Mouse (Mus musculus) heart, adult 9 months (tissue): ENCODE results near the gene Fastkd1.
"Not testable (repeated sequence)": the region's sequence is repeated elsewhere in the genome, so short reads cannot be mapped to it uniquely, and the experiment has no call there.

Source experiments
- DNase-seq, 2 experiments: peaks; one replicate each; pipeline ENCODE4 v3.0.0; 2022; ENCODE audit warnings: low spot score in 2 of 2

Gene Fastkd1

GRCm38 (mm10) chr2:69669853-69670252, 43.5 kb downstream of the Fastkd1 start, which contains the start of gene Klhl41:
TSS of gene Klhl41 (plus strand) at chr2:69670120.
- DNase-seq: no peak

- peak in 1 of 2 experiments; percentile 18 for DNase-seq
Measured at GRCm38 (mm10) chr2:69668414-69668813, 44.9 kb downstream of the Fastkd1 start.

GRCm38 (mm10) chr2:69667656-69668055, 45.7 kb downstream of the Fastkd1 start:
- no peak for DNase-seq

- DNase-seq: no peak
Measured at GRCm38 (mm10) chr2:69663827-69664476, 49.4 kb downstream of the Fastkd1 start.

- DNase-seq: no peak
Measured at GRCm38 (mm10) chr2:69659326-69659725, 54.0 kb downstream of the Fastkd1 start.

- no peak for DNase-seq
Measured at GRCm38 (mm10) chr2:69649716-69650115, 63.6 kb downstream of the Fastkd1 start.

- peak; percentile 85 to 88 for DNase-seq
Measured at GRCm38 (mm10) chr2:69646726-69647490, 66.4 kb downstream of the Fastkd1 start, which contains the start of gene Bbs5. TSS of gene Bbs5 (plus strand) at chr2:69647171.

GRCm38 (mm10) chr2:69644968-69645617, 68.2 kb downstream of the Fastkd1 start:
- no peak for DNase-seq

GRCm38 (mm10) chr2:69640100-69640499, 73.2 kb downstream of the Fastkd1 start:
- DNase-seq: no peak

GRCm38 (mm10) chr2:69637989-69638388, 75.3 kb downstream of the Fastkd1 start:
- DNase-seq: not testable (repeated sequence)
